Mouse (Mus musculus) lung, postnatal 14 days (tissue): Measurements from ENCODE around the gene Vdr.

Experiments used
- DNase-seq: peaks from one replicate; pipeline ENCODE4 v3.0.0; 2021

The Vdr gene

DNA sequence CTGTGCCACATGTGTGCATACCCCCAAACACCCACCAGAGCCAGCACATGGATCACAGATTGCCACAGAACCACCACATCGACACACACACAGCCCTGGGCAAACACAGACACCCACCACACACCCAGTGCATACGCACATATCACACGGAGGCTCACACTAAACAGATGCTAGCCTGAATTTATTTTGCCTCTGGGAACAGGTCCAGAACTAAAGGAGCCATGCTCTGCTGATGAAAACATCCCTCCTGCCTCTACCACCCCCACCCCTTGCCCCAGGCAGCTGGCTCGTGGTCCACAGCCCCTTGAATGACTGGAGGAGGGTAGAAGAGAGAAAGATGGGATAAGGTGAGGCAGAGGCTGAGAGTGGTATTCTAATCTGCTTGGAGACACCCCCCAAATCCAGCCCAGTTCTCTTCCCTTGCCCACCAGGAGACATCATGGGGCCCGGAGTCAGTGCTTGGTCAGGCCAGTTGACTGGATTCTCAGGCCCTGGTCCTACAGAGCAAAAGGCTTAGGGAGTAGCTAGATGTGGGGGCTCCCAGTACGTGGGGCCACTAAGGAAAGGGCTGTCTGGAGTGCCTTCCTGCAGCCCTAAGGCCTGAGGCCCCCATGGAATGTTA is 82.1 kb downstream of the Vdr start:
- DNase-seq, result no peak

DNA sequence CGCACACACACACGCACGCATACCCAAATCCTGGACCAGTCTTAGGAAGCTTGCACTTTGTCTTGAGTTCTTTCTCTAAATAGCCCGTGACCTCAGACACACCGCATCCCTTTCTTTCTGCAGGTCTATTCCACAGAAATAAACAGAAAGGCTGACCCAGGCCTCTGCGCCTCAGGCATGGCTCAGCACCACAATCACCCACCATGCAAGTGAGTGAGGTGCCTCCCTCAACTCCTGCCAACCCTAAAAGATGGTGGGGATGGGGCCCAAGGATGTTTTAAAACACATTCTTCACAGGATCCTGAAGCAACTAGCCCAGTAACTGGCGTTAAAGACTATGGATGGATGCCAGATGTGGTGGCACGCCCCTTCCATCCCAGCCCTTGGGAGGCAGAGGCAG is 83.0 kb downstream of the Vdr start:
- DNase-seq, result no peak

DNA sequence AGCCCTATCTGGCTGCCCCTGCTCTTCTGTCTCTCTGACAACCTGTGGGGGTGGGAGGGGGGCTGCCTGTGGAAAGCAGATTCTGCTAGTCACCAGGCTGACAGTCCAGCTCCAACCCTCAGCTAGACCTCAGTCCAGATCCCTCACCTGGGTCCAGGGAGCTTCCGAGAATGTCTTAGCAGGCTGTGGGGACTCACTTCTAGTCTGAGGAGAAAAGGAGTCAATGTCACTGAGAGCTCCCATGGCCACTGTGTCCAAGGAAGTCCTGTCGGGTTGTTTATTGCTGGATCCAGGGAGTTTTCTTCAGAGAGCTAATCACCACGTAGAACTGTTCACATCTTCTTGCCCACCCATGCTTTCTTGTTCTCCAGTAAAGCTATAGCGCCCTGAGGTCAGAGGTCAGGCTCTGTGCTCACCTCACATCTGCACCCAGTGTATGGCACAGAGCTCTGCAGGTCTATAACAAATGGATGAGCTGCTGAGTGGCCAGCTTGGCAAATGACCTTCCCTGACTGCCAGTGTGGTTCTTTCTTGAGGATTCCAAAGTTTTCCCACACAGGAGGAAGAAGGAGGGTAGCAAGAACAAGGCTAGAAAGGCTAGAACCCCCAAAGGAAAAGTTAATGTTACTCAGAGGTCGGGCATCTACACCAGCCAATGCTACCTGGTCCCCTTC is 83.7 kb downstream of the Vdr start:
- DNase-seq, result no peak

DNA sequence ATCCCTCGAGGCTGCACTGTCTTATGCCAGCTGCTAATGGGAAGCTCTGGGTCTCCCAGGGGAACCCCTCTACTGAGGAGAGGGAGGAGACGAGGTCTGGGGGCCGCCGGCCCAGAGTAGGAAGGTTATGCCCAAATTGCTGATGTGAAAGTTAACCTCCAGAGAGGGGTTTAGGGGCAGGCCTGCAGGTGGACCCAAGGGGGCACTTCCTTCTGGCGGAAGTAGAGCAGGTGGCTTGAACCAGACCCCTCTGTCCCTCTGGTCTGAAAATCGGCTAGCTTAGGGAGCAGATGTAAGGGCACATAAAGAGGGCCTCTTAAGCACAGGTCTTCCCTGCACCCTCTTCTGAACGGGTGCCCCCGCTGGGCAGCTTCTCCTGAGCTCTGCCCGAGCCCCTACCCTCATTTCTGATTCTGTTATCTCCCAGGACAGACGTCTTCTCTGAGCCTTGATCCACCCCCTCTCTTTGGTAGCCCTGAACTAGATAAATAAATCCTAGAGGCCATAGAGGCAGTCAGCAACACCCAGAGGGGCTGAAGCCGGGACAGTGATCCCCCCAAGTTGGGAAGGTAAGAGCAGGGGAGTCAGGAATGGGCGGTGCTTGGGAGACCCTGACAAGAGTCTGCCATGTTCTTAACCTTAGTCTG is 84.4 kb downstream of the Vdr start:
- no peak for DNase-seq

DNA sequence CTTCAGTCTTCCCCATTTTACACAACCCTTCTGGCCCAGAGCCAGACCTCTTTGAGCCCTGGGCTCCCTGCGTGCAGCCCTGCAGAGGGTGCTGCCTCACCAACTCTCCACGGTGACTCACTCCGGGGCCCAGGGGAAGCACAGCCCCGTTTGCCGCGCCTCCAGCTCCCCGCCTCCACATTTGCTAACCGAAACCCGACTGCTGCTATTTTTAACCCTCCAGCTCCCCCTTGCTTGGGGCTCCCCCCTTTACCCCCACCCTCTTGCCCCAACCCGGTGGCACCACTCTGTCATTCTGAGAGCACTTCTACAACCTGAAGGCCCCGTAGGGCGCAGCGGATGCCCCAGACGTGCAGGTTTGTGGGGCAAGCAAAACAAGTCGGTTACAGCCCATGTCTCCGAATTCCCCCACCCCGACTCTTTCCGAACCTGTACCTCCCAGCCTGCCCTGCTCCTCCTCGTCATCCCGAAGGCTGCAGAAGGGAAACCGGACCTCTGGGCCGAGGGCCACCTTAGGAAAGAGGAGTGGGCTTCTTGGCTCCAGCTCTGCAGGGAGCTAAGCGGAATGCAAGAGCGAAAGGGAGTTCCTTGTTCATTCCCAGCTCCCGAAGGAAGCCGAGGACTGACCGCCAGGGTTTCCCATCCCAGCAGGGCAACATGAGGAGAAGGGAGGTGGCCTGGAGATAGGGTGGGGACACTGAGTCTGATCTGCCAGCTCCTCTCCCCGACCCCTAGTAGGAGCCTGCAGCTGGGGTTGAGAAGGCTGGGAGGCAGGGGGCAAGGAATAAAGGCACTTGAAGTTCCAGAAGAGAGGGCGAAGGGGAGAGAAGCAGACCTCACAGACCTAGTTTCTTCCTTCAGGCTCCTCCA is 85.1 kb downstream of the Vdr start:
- DNase-seq, result peak; percentile 92

DNA sequence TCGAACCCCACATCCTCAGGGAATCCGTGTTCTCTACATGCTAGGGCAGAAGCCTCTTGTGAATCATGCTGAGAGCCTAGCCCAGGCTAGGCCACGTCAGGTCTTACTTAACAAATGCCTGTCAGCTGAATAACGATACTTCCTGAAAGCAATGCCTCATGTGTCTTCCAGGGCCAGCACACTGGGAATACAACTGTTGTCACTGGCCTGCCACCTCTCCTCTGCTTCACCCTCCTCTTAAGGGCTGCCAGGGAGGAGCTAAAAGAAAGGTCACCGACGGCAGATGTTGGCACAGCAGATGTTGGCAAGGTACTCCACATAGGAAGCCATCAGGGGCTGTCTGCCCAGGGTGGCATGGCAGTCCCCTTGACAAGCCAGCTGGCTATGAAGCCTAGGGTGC is 86.4 kb downstream of the Vdr start:
- no peak for DNase-seq

DNA sequence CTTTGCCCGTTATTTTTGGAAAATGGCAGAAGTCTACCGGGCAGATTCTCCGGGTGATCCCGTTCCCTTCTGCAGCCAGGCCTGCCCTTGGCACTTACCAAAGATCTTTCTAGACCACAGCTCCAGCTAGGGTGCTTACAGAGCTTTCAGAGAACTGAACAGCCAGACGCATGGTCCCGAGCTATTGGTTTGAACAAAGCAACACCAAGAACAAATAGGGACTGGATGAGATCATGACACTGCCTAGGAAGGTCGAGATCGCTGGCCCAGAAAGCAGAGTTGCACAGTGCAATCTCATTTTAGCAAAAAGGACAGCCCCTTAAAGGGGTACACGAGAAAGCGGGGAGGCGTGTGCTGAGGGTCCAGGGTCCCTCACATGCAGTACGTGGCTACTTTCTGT is 87.0 kb downstream of the Vdr start:
- DNase-seq, result no peak

DNA sequence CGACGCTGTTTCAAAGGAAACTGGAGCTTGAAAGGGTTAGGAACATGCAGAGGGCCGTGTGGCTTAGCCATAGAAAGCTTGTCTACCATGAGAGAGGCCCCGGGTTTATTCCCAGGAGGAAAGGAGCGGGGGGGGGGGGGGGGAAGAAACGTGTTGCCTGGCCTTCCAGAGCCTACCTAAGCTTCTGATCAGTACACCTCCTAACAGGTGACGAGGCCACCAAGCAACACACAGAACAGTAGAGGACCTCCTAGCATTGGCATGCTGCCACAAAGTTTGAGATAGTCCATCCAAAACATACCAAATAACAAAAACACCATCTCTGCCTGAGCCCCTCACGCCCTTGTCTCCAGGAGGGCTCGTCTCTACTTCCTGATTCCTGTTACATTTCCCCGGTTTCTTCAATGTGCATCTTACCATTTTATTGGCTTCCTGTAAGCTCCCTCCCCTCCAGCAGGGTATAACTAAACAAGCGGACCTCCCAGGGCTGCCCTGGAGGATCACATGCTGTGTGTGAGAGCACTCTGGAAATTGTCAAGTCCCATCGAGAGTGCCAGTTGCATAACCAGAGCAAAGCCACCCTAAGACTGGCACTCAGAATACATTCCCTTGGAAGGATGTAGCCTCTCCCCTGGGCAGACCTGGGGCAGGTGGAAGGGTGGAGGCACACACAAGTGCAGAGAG is 87.7 kb downstream of the Vdr start:
- peak; percentile 67 for DNase-seq

DNA sequence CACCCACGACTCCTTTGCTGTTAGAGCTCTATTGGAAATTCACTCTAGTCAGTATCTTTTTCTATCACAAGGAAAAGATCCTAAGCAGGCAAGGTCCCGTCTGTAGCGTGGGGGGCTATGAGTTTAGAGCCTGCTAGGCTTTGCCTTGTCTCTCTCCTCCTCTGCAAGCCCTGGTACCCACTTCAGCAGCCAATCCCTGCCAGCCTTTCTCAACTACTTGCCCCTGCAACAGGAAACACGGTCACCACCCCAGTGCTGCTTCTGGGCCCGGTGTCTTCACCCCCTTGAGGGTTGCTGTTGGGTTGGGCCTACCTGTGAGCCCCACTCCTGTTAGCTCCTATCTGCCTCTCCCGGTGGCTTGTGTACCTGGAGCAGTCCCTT is 88.5 kb downstream of the Vdr start:
- DNase-seq, result no peak

DNA sequence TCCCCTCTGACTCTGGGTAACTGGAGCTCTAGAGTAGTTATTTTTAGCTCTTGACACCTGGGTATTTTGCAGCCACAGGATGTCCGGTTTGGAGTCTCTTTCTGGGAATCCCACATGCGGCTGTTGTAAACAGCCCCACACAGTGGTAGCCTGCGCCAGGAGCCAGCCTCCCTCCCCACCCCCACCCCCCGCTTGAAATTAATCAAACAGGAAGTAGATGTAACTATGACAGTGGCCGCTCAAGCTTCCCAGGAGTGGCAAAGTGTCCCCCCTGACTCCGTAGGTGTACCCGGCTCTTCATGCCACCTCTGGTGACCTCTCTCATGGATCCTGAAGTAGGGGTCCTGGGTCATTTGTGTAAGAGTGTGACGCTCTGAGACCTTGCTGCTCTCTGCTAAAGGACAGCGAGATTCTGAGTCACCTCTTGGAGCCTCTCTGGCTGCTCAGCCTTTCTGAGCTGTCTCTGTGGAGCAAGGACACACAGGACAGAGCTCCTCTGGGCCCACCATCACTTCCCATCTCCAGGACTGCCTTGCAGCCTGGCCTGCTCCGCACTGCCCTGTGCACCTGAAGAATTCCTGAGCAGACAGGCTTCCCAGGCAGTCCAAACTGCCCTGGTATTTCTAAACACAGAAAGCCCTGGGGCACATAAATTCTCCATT is 89.0 kb downstream of the Vdr start:
- no peak for DNase-seq

DNA sequence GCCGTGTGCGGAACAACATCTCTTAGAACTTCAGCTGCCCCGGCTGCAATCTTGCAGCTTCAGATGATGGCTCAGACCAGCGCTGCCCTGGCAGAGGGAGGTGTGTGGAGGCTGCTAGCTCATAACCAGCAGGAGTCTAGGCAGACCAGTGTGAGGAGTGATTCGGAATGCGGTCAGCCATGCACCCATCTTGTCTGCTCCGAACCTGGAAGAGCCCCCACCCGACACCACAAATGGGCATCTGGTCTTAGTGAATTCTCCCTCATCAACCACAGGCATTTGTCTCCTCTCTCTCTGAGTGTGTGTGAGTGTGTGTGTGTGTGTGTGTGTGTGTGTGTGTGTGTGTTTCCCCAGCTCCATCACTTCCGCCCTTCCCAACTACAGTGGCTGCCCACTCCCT is 90.5 kb downstream of the Vdr start:
- no peak for DNase-seq

DNA sequence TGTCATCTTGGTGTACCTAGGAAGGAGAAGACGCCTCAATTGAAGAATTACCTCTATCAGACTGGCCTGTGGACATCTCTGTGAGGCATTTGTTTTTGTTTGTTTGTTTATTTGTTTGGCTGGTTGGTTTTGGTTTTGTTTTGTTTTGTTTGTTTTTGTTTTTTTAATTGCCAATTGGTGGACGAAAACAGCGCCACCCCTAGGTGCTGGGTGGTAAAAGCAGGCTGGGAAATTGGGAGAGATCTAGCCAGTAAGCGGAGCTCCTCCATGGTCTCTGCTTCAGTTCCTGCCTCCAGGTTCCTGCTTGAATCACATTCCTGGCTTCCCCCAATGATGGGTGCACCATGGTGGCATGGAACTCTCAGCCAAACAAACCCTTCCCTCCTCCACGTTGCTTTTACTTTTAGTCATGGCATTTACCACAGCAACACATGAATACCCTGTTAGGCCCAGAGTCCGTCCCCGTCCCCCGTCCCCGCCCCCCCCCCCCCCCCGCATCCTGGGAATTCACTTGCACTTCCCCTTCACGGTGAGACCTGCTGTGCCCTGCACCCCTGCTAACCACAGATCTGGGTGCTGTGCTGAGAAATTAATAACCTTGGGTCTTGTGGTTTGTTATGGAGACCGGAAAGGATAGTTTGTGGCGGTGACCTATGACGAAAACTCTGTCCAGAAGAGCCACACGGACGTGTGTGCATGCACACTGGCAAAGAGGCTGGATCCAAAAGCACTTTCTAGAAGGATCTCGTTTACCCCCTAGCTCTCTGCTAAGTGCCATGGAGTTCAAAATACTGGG is 94.0 kb downstream of the Vdr start:
- DNase-seq, result no peak

DNA sequence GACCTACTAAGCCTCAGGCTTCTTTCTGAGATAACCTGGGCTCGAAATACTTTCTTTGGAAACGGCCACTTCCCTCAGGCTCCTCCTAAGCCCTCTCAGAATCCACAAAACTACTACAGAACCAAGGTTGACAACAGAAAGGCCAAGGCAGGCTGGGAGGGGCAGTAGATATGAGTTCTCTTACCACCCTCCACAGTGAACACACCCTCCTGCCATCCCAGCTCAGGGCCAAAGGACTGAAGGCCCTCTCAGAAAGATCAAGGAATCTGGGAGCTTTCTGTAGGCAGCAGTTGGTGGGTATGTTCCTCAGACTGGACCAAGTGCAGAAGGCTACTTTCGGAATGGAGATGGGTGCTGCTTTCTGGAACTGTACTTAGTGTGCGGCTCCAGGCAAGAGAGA is 95.2 kb downstream of the Vdr start:
- no peak for DNase-seq

DNA sequence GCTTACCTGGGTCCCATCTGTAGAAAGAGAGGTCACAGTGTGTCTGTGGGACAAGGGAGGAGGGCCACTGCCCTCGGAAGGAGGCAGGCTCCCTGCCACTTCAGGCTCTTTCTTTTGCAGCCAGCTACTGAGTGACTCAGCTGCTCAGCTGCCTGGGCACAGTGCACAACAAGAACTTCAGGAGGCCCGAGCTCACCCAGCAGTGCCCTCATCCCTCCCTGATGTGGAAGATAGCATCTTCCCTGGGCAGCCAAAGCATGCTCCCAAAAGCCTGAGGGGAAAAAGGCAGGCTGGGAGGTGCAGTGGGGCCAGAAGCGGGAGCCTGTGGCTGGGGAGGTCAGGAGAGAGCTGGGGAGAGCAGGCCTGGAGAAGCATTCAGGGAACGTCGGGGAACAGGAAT is 95.7 kb downstream of the Vdr start:
- no peak for DNase-seq

DNA sequence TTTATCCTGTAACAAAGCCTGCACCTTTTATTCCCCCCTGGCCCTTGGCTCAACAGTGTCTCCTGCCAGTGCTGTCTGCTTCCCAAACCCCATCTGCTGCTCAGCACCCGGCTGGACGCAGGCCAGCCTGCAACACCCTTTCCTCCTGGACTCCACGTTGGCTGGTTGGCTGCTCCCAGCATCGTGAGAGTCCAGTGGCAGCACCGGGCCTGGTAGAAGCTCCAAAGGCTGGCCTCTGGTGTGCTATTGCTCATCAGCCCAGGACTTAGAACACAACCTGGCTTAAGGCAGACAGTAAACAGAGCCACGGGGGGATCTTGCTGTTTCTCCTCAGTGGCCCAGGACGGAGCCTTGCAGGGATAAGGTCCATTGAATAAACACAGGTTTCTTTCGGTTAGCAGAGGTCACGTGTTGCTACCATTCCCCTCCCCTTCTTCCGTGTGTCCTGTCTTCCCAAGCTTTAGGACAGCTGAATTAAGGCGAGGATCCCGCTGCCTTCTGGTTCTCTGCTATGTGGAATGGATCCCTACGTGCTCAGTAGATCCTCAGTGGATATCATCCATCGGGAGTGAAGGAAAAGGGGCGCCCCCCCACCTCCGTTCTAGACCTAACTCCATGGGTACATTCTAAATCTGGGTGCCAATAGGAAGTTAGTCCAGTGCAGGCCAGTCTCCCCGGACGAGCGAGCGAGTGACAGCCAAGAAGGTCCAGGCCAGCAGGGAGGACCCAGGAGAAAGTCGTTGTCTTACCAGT is 96.8 kb downstream of the Vdr start:
- DNase-seq, result peak; percentile 65

DNA sequence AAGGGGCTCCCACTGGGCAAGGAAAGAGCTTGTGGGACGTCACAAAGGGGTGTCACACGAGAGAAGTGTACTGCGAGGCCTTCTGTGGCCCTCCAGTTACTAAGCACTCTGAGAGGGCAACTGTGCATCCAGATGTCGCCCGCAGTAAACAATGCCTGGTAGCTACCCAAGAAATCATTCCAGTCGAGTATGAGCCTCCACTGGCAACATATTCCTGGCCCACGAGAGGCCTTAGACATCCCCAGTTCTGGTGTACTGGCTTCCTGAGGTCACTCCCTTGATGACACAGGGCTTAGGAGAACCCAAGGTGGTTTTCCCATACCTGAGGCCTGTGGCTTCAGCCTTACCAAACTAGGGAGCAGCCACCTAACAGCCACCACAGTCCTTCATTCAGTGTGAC is 97.6 kb downstream of the Vdr start:
- no peak for DNase-seq

DNA sequence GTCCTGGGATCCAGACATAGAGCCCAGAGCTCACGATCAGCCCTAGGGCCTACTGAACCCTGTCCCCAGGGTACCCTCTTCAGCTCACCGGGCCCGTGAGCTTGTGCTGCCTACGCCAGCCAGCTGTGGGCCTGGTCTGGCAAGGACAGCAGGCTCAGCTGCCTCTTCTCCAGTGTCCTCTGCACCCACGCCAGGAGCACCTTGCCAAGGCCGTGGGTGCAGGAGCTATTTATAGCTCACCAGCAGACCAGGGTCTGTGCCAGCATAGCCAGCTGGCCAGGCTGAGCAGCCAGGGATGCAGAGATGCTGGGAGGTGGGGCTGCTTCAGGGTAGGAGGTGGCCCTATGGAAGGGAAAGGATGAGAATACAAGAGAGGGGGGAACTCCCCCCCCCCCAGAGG is 98.3 kb downstream of the Vdr start:
- peak; percentile 59 for DNase-seq

DNA sequence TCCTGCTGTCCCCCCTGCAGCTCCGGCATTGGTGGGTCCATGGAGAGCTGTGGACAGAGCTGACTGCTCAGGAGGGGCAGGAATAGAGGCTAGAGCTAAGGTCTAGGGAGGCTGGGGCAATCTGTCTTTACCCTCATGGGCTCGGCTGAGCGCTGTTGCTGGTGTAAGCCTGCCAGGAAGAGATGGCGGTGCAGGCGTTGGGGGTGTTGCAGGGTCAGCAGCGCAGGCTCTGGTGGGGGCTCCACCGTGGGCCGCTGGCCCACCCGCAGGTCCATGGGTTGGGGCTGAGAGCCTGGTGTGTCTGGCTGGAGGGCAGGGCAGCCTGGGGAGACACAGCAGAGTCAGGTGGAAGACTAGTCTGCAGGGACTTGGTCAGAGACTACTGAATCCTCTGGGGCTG is 99.1 kb downstream of the Vdr start:
- no peak for DNase-seq

DNA sequence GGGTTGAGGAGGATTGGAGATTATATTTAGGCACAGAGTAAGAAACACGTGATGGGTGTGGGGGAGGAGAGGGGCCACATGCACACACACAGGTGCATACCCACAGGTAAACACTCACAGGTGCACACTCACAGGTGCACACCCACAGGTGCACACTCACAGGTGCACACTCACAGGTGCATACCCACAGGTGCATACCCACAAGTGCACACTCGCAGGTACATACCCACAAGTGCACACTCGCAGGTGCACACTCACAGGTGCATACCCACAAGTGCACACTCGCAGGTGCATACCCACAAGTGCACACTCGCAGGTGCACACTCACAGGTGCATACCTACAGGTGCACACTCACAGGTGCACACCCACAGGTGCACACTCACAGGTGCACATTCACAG is 100.0 kb downstream of the Vdr start:
- no peak for DNase-seq

DNA sequence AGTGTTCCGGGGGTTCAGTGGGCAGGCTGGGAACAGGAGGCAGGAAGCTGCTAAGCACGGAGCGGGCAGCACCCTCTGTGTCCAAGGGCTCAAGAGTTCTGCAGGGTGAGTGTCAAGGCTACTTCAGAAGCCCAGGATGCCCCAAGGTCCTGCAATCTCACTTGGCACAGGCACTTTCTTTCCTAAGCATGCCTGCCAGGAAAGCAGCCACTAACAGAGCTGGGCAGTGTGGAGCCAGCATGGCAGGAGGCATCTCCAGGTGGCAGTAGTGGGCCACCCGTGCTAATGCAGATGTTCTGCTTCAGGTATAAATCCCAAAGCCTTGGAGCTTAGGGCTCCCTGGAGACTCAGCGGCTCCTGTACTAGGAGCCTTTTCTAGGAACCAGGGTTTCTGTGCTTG is 100.5 kb downstream of the Vdr start:
- DNase-seq, result no peak

DNA sequence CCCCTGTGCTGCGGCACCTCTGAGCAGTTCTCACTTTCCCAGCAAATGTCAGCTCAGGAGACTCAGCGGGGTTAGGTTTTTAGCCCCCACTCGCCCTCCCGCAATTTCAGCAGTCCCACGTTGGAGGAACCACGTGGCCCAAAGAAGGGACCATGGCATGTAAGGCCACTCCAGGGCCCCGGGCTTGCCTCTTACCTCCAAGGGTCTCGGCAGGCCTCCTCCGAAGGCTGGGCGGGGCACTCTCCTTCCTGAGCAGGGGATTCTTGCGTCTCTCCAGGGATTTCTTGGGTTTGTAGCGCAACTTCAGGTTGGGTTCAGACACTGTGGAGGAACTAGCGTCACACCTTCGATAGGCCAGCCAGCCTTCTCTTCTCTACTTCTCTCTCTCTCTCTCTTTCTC is 101.2 kb downstream of the Vdr start:
- DNase-seq, result no peak
